Comparison of ENCODE assay signal across 16 mouse cellular contexts in genomic region chr9:111476479-111477016, GRCm38 (mm10). TPM values are rescaled to one million over a fixed set of nuclear protein-coding genes. Genes with fewer than 3 reads are reported as not detected.
"Had no signal": no experiment of that assay in that cellular context is flagged by ENCODE, and none has a peak within 500 bp of the region (broad histone marks: within the 10 kb centered on the region; RNA-seq: fewer than 3 reads in every experiment).

No protein-coding gene starts in this region.

- H3K4me1 ChIP-seq: liver, embryonic 13.5 days; lung, embryonic 15.5 days; megakaryocyte, embryonic 14.5 days had no signal

- H3K36me3 ChIP-seq: limb, embryonic 12.5 days; liver, embryonic 13.5 days; lung, embryonic 15.5 days had no signal

- H3K27ac ChIP-seq: limb, embryonic 12.5 days; liver, embryonic 13.5 days; lung, embryonic 15.5 days; macrophage had no signal

- H3K9ac ChIP-seq: limb, embryonic 12.5 days; liver, embryonic 13.5 days; liver, postnatal 0 days; lung, embryonic 15.5 days had no signal

- ATAC-seq: liver, postnatal 0 days had no signal

- H3K9me3 ChIP-seq: limb, embryonic 12.5 days; liver, embryonic 13.5 days; lung, embryonic 15.5 days; megakaryocyte, embryonic 14.5 days had no signal

- H3K27me3 ChIP-seq: limb, embryonic 12.5 days; liver, embryonic 13.5 days; lung, embryonic 15.5 days had no signal

- DNase-seq: kidney, adult 18-20 months; kidney, postnatal 25 days; liver; liver, embryonic 13.5 days; liver, postnatal 0 days; lung, postnatal 14 days; retina, postnatal 1 day; right cerebral cortex, postnatal 4 days; spleen, adult 18-20 months; thymus, adult 18-20 months; thymus, postnatal 14 days had no signal

- H3K4me3 ChIP-seq: limb, embryonic 12.5 days; liver, embryonic 13.5 days; lung, embryonic 15.5 days; megakaryocyte, embryonic 14.5 days; myocyte had no signal

- H3K4me2 ChIP-seq: limb, embryonic 12.5 days; liver, embryonic 13.5 days; lung, embryonic 15.5 days had no signal

RNA-seq across cellular contexts. Expression of gene Dclk3, which starts 37.7 kb away (rescaled TPM):
- polyA plus RNA-seq: liver, embryonic 13.5 days; macrophage; myocyte had no signal
